In the genomic region with DNA sequence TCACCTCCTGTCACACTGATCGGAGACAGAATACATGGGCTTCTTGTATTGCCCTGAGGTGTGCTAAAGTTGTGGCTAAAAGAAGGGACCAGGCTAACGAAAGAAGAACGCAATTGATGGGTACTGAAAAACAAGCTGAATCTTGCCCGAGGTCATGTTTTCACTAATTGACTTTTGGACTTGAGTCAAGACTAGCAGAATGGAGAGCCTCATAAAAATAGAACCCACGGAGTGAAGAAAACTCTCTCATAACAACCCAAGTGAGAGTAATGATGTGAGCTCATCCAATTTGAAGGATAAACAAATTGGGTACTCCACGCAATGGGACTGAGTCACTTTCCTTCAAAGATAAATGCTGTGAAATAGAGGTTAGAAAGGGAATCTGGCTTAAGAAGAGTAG, we compare ENCODE assay signal across 20 mouse cellular contexts. TPM values are rescaled to one million over a fixed set of nuclear protein-coding genes. Genes with fewer than 3 reads are reported as not detected.
DNase-seq lines count a peak whose midpoint lies in the region; ATAC-seq and TF ChIP-seq lines count a peak whose summit lies in the region.
"Had no signal": no experiment of that assay in that cellular context is flagged by ENCODE, and none has a peak within 500 bp of the region (broad histone marks: within the 10 kb centered on the region; RNA-seq: fewer than 3 reads in every experiment).

No protein-coding gene starts in this region.

- DNase-seq in liver, adult 2 months (ENCODE audit: extremely low read depth, low read depth, low spot score) = peak; percentile 22
- peak; percentile 52 for DNase-seq in NIH3T3 (ENCODE audit: low read depth)
- peak; percentile 12 for DNase-seq in brain, adult 2 months (ENCODE audit: low read depth, low spot score)
- DNase-seq in layer of hippocampus, postnatal 25 days (ENCODE audit: extremely low spot score in 1 of 2, low spot score in 1 of 2) = no peak
- no peak for DNase-seq in adrenal gland, postnatal 14 days
- DNase-seq: adrenal gland, postnatal 10 days; cerebellum, adult 2 months; cerebellum, postnatal 10 days; heart, postnatal 36 days had no signal

- 81% methylated on average over 6 of the region's 6 CpGs for WGBS in liver, adult 2 months
- WGBS in liver, embryonic 12.5 days (ENCODE audit: insufficient replicate concordance) = 70% methylated on average over 6 of the region's 6 CpGs

- TF ChIP-seq POLR2A in liver, adult 2 months (IDR thresholded peaks at IDR 0.05; ENCODE audit: extremely low read depth, insufficient read depth, low read length) = no peak

- no peak overlapping the region for H3K4me2 ChIP-seq in liver, embryonic 12.5 days
- H3K4me2 ChIP-seq: heart, embryonic 13.5 days; hindbrain, embryonic 15.5 days had no signal

- H3K4me1 ChIP-seq in liver, adult 2 months (ENCODE audit: control insufficient read depth, insufficient read depth, low read length) = no peaks in the 10 kb centered on the region; the same call in 1 of the 2 replicates
- no peaks in the 10 kb centered on the region for H3K4me1 ChIP-seq in liver, embryonic 12.5 days

- H3K79me2 ChIP-seq in liver, adult 2 months (ENCODE audit: control insufficient read depth, insufficient read depth, low read length) = no peaks in the 10 kb centered on the region

- no peak overlapping the region for H3K27ac ChIP-seq in liver, adult 2 months (replicated peaks; ENCODE audit: insufficient read depth, low read depth, low read length)
- H3K27ac ChIP-seq in liver, embryonic 12.5 days = no peak overlapping the region
- H3K27ac ChIP-seq: embryonic facial prominence, embryonic 10.5 days; forebrain, embryonic 10.5 days; heart, embryonic 13.5 days; hindbrain, embryonic 15.5 days had no signal

- ATAC-seq in liver, embryonic 12.5 days = no peak
- ATAC-seq: CD4-positive, CD25-positive, alpha-beta regulatory T cell, adult 4 months; forebrain, embryonic 14.5 days; inflammation-experienced regulatory T-cells, adult 6 months; intestine, postnatal 0 days had no signal

- H3K9ac ChIP-seq in liver, adult 2 months (ENCODE audit: low read depth, low read length) = no peak overlapping the region
- H3K9ac ChIP-seq in liver, embryonic 12.5 days = no peak overlapping the region
- H3K9ac ChIP-seq: heart, embryonic 13.5 days; hindbrain, embryonic 15.5 days had no signal

- TF ChIP-seq CTCF in liver, adult 2 months (IDR thresholded peaks at IDR 0.05; ENCODE audit: low read depth, low read length) = no peak

- H3K4me3 ChIP-seq in liver, adult 2 months (ENCODE audit: insufficient read depth, low read depth, low read length) = no peak overlapping the region
- no peak overlapping the region for H3K4me3 ChIP-seq in liver, embryonic 12.5 days
- H3K4me3 ChIP-seq: embryonic facial prominence, embryonic 10.5 days; erythroblast, embryonic 14.5 days; forebrain, embryonic 10.5 days; heart, embryonic 13.5 days; hindbrain, embryonic 15.5 days had no signal

- no peaks in the 10 kb centered on the region for H3K27me3 ChIP-seq in liver, adult 2 months (ENCODE audit: control insufficient read depth, insufficient read depth, low read length)
- no peaks in the 10 kb centered on the region for H3K27me3 ChIP-seq in liver, embryonic 12.5 days (replicated peaks)
- H3K27me3 ChIP-seq: heart, embryonic 13.5 days; hindbrain, embryonic 15.5 days had no signal

- no peaks in the 10 kb centered on the region for H3K9me3 ChIP-seq in liver, embryonic 12.5 days (replicated peaks)
- H3K9me3 ChIP-seq: embryonic facial prominence, embryonic 10.5 days; forebrain, embryonic 10.5 days; heart, embryonic 13.5 days; hindbrain, embryonic 15.5 days had no signal

- no peaks in the 10 kb centered on the region for H3K36me3 ChIP-seq in liver, adult 2 months (ENCODE audit: control insufficient read depth, insufficient read depth, low read length)
- H3K36me3 ChIP-seq in liver, embryonic 12.5 days = no peaks in the 10 kb centered on the region
- H3K36me3 ChIP-seq: embryonic facial prominence, embryonic 10.5 days; forebrain, embryonic 10.5 days; heart, embryonic 13.5 days; hindbrain, embryonic 15.5 days had no signal

RNA-seq across cellular contexts. Expression of a gene that starts 55.0 kb away (rescaled TPM):
- 0.37 and 0.81 TPM in 2 replicates for total RNA-seq in liver, adult 2 months (2014; rRNA removed)
- 0.16 and 0.34 TPM in 2 replicates for polyA plus RNA-seq in liver, adult 2 months (2012; rRNA removed)
- polyA plus RNA-seq in liver, embryonic 12.5 days (2016; fragmentation: Nextera tagmentation; extraction: Ambion mirVana) = 2.6 and 3.7 TPM in 2 replicates
- 1 to 10 TPM; 2.8 to 3.1 TPM for total RNA-seq in layer of hippocampus, postnatal 25 days (2021)
- total RNA-seq in adrenal gland, postnatal 14 days (2021) = 21.2 and 33.9 TPM in 2 replicates
- total RNA-seq: MEL had no signal
- polyA plus RNA-seq: CD4-positive, CD25-positive, alpha-beta regulatory T cell, adult 4 months; erythroblast, embryonic 14.5 days; inflammation-experienced regulatory T-cells, adult 6 months had no signal

Comparison
In these comparisons a context has a peak if more than half of its experiments do, and no peak if none do; other contexts are left out.
1. DNase-seq: peak in liver, adult 2 months (single experiment), NIH3T3 (single experiment) and brain, adult 2 months (single experiment); none in layer of hippocampus, postnatal 25 days (0 of 2) and adrenal gland, postnatal 14 days (single experiment).